Comparison of ENCODE assay signal across 11 mouse cellular contexts in the genomic region with DNA sequence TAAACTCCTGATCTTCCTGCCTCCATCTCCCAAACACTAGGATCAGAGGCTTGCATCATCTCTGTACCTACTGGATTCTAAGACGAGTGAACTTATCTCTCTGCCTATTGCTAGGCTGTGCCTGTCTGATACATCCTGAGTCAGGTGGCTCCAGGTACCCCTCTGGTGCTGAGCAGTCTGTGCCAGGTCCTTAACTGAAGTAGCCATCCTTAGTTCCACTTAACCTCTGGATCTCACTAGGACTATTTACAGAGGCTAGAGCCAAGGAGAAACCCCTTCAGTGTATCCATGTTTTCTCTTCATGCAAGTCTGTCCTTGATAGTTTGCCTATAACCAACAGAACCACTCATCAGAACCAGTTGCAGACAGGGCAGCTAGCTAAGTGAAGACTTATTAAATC. TPM values are rescaled to one million over a fixed set of nuclear protein-coding genes. Genes with fewer than 3 reads are reported as not detected.
A peak's percentile ranks its signal among the peaks of the same experiment; 100 is the strongest.
DNase-seq lines count a peak whose midpoint lies in the region; ATAC-seq and TF ChIP-seq lines count a peak whose summit lies in the region.
"Had no signal": no experiment of that assay in that cellular context is flagged by ENCODE, and none has a peak within 500 bp of the region (broad histone marks: within the 10 kb centered on the region; RNA-seq: fewer than 3 reads in every experiment).

No protein-coding gene starts in this region.

- no peaks in the 10 kb centered on the region for H3K27me3 ChIP-seq in heart, postnatal 0 days (ENCODE audit: control insufficient read depth, insufficient read depth, low read length)
- no peaks in the 10 kb centered on the region for H3K27me3 ChIP-seq in embryonic facial prominence, embryonic 11.5 days (ENCODE audit: control insufficient read depth, insufficient read depth, low read length)
- H3K27me3 ChIP-seq in intestine, postnatal 0 days (replicated peaks; ENCODE audit: control insufficient read depth, insufficient read depth, low read length) = no peaks in the 10 kb centered on the region
- peaks cover 5% of the 10 kb centered on the region; the same call in 1 of the 2 replicates for H3K27me3 ChIP-seq in midbrain, embryonic 14.5 days (ENCODE audit: control insufficient read depth, insufficient read depth, low read length)
- H3K27me3 ChIP-seq: Patski had no signal

- 18% methylated on average over 1 of the region's 1 CpGs for WGBS in heart, postnatal 0 days
- 93% methylated on average over 1 of the region's 1 CpGs for WGBS in embryonic facial prominence, embryonic 11.5 days
- WGBS in intestine, postnatal 0 days = 50% methylated on average over 1 of the region's 1 CpGs
- WGBS in midbrain, embryonic 14.5 days = 92% methylated on average over 1 of the region's 1 CpGs

- no peaks in the 10 kb centered on the region for H3K9me3 ChIP-seq in heart, postnatal 0 days (replicated peaks; ENCODE audit: control insufficient read depth, low read length)
- H3K9me3 ChIP-seq in embryonic facial prominence, embryonic 11.5 days (replicated peaks; ENCODE audit: control insufficient read depth, low read length) = no peaks in the 10 kb centered on the region
- no peaks in the 10 kb centered on the region for H3K9me3 ChIP-seq in intestine, postnatal 0 days (ENCODE audit: control insufficient read depth)
- H3K9me3 ChIP-seq in midbrain, embryonic 14.5 days (ENCODE audit: control insufficient read depth, low read length) = no peaks in the 10 kb centered on the region

- ATAC-seq in heart, postnatal 0 days (ENCODE audit: insufficient read depth, low read depth) = no peak
- no peak for ATAC-seq in embryonic facial prominence, embryonic 11.5 days (replicated peaks; ENCODE audit: insufficient number of reproducible peaks, low FRiP score, low TSS enrichment, low read depth)
- no peak for ATAC-seq in intestine, postnatal 0 days
- ATAC-seq in midbrain, embryonic 14.5 days (ENCODE audit: low FRiP score, low TSS enrichment) = no peak
- ATAC-seq in cerebellum, adult (ENCODE audit: insufficient number of reproducible peaks, low FRiP score, low TSS enrichment) = no peak

- peak overlapping the region; percentile 94 for H3K27ac ChIP-seq in heart, postnatal 0 days (ENCODE audit: low read depth)
- H3K27ac ChIP-seq in embryonic facial prominence, embryonic 11.5 days (replicated peaks; ENCODE audit: low read depth, low read length) = no peak overlapping the region
- H3K27ac ChIP-seq in intestine, postnatal 0 days (ENCODE audit: low read depth, low read length) = no peak overlapping the region
- H3K27ac ChIP-seq in midbrain, embryonic 14.5 days (replicated peaks; ENCODE audit: low read depth, low read length) = no peak overlapping the region

- H3K4me2 ChIP-seq in heart, postnatal 0 days (ENCODE audit: low read depth, low read length) = peak overlapping the region; percentile 73
- H3K4me2 ChIP-seq in embryonic facial prominence, embryonic 11.5 days (ENCODE audit: low read depth, low read length) = peak overlapping the region; percentile 29; the same call in 1 of the 2 replicates
- H3K4me2 ChIP-seq in intestine, postnatal 0 days (replicated peaks; ENCODE audit: low read depth) = peak overlapping the region; percentile 95
- peak overlapping the region; percentile 82; the same call in 1 of the 2 replicates for H3K4me2 ChIP-seq in midbrain, embryonic 14.5 days (ENCODE audit: low read length)

- H3K36me3 ChIP-seq in heart, postnatal 0 days (replicated peaks; ENCODE audit: control insufficient read depth, insufficient read depth, low read length) = no peaks in the 10 kb centered on the region
- no peaks in the 10 kb centered on the region for H3K36me3 ChIP-seq in embryonic facial prominence, embryonic 11.5 days (replicated peaks; ENCODE audit: control insufficient read depth, insufficient read depth, low read depth, low read length)
- H3K36me3 ChIP-seq in intestine, postnatal 0 days (ENCODE audit: control insufficient read depth, insufficient read depth) = no peaks in the 10 kb centered on the region
- H3K36me3 ChIP-seq in midbrain, embryonic 14.5 days (ENCODE audit: control insufficient read depth, insufficient read depth, low read length) = no peaks in the 10 kb centered on the region

- TF ChIP-seq CTCF in heart, postnatal 0 days (IDR thresholded peaks at IDR 0.05; ENCODE audit: low read depth) = no peak
- no peak for TF ChIP-seq CTCF in intestine, postnatal 0 days (IDR thresholded peaks at IDR 0.05; ENCODE audit: low read depth)

- peaks cover 36% of the 10 kb centered on the region for H3K4me1 ChIP-seq in heart, postnatal 0 days (ENCODE audit: control insufficient read depth, insufficient read depth)
- no peaks in the 10 kb centered on the region; the same call in none of the 2 replicates for H3K4me1 ChIP-seq in embryonic facial prominence, embryonic 11.5 days (ENCODE audit: control insufficient read depth, insufficient read depth, low read length)
- H3K4me1 ChIP-seq in intestine, postnatal 0 days (replicated peaks; ENCODE audit: control insufficient read depth, insufficient read depth, low read length) = peaks cover 13% of the 10 kb centered on the region
- peaks cover 19% of the 10 kb centered on the region for H3K4me1 ChIP-seq in midbrain, embryonic 14.5 days (ENCODE audit: control insufficient read depth, insufficient read depth, low read length)

- no peak for TF ChIP-seq EP300 in heart, postnatal 0 days (IDR thresholded peaks at IDR 0.05; ENCODE audit: low read depth)

- DNase-seq in heart, postnatal 0 days (ENCODE audit: low spot score) = no peak
- no peak for DNase-seq in heart, adult 18-20 months
- DNase-seq in embryonic facial prominence, embryonic 11.5 days (ENCODE audit: low spot score) = no peak
- DNase-seq in midbrain, embryonic 14.5 days = no peak
- no peak for DNase-seq in adrenal gland, postnatal 36 days
- DNase-seq in cerebellum, postnatal 10 days = no peak

- peak overlapping the region; percentile 94 for H3K4me3 ChIP-seq in heart, postnatal 0 days (ENCODE audit: low read depth, low read length)
- H3K4me3 ChIP-seq in embryonic facial prominence, embryonic 11.5 days (ENCODE audit: low read depth, low read length) = no peak overlapping the region
- H3K4me3 ChIP-seq in intestine, postnatal 0 days (ENCODE audit: low read depth, low read length) = no peak overlapping the region
- no peak overlapping the region for H3K4me3 ChIP-seq in midbrain, embryonic 14.5 days (replicated peaks; ENCODE audit: low read depth, low read length)

- H3K9ac ChIP-seq in heart, postnatal 0 days (replicated peaks; ENCODE audit: low read depth, low read length) = peak overlapping the region; percentile 3; the same call in 1 of the 2 replicates
- no peak overlapping the region for H3K9ac ChIP-seq in embryonic facial prominence, embryonic 11.5 days (replicated peaks; ENCODE audit: low read length)
- H3K9ac ChIP-seq in intestine, postnatal 0 days (ENCODE audit: low read depth, low read length) = no peak overlapping the region
- 0 out of 2 replicates have a peak overlapping the region, but pooled peaks have one; percentile 16 for H3K9ac ChIP-seq in midbrain, embryonic 14.5 days (replicated peaks; ENCODE audit: low read length)

RNA-seq across cellular contexts. Expression of a gene that starts 2.9 kb away (rescaled TPM):
- 301 and 305 TPM in 2 replicates for total RNA-seq in heart, postnatal 0 days (2014; rRNA removed; ENCODE audit: low replicate concordance)
- polyA plus RNA-seq in heart, postnatal 0 days (2015; fragmentation: Nextera tagmentation; extraction: Ambion mirVana) = 131 and 144 TPM in 2 replicates
- total RNA-seq in heart, adult 18-20 months (2021) = 100 to 1,000 TPM; 243 to 325 TPM
- polyA plus RNA-seq in embryonic facial prominence, embryonic 11.5 days (2014; fragmentation: Nextera tagmentation; extraction: Ambion mirVana) = 110 and 111 TPM in 2 replicates
- polyA plus RNA-seq in intestine, postnatal 0 days (2015; fragmentation: Nextera tagmentation; extraction: Ambion mirVana) = 71.8 and 73.0 TPM in 2 replicates
- 92.6 and 93.8 TPM in 2 replicates for polyA plus RNA-seq in midbrain, embryonic 14.5 days (2014; fragmentation: Nextera tagmentation; extraction: Ambion mirVana)
- 100 to 1,000 TPM; 147 to 366 TPM for total RNA-seq in adrenal gland, postnatal 36 days (2021)

RNA-seq across cellular contexts. Expression of a gene that starts 34.1 kb away (rescaled TPM):
- not detected in 2 replicates for total RNA-seq in heart, postnatal 0 days (2014; rRNA removed; ENCODE audit: low replicate concordance)
- not detected in 2 replicates for polyA plus RNA-seq in heart, postnatal 0 days (2015; fragmentation: Nextera tagmentation; extraction: Ambion mirVana)
- total RNA-seq in heart, adult 18-20 months (2021) = under 1 TPM in 1 of 2 experiments, not detected in 1; 0.31 TPM
- 0.80 and 1.1 TPM in 2 replicates for polyA plus RNA-seq in embryonic facial prominence, embryonic 11.5 days (2014; fragmentation: Nextera tagmentation; extraction: Ambion mirVana)
- polyA plus RNA-seq in intestine, postnatal 0 days (2015; fragmentation: Nextera tagmentation; extraction: Ambion mirVana) = 0.14 and 0.16 TPM in 2 replicates
- 5.4 and 6.1 TPM in 2 replicates for polyA plus RNA-seq in midbrain, embryonic 14.5 days (2014; fragmentation: Nextera tagmentation; extraction: Ambion mirVana)
- total RNA-seq in adrenal gland, postnatal 36 days (2021) = 1 to 10 TPM; 2.8 to 6.7 TPM
- total RNA-seq: common myeloid progenitor, adult 5-6 weeks had no signal
- polyA plus RNA-seq: Patski; small intestine, adult 2 months had no signal

Comparison
In these comparisons a context has a peak if more than half of its experiments do, and no peak if none do; other contexts are left out.
1. H3K4me2 ChIP-seq: peak in every context shown above with its lines; median percentile 95 in intestine, postnatal 0 days; 82 in midbrain, embryonic 14.5 days; 73 in heart, postnatal 0 days; 29 in embryonic facial prominence, embryonic 11.5 days.
2. H3K9ac ChIP-seq: peak in heart, postnatal 0 days (single experiment) and midbrain, embryonic 14.5 days (single experiment); none in embryonic facial prominence, embryonic 11.5 days (single experiment) and intestine, postnatal 0 days (single experiment).